Mouse (Mus musculus) yolk sac, embryonic 10.5 days (tissue): ENCODE results near the gene Fbf1.

Source experiments
- DNase-seq: peaks from one replicate; pipeline ENCODE4 v3.0.0-alpha.2; 2017; ENCODE audit warnings: low spot score

The Fbf1 gene

DNA sequence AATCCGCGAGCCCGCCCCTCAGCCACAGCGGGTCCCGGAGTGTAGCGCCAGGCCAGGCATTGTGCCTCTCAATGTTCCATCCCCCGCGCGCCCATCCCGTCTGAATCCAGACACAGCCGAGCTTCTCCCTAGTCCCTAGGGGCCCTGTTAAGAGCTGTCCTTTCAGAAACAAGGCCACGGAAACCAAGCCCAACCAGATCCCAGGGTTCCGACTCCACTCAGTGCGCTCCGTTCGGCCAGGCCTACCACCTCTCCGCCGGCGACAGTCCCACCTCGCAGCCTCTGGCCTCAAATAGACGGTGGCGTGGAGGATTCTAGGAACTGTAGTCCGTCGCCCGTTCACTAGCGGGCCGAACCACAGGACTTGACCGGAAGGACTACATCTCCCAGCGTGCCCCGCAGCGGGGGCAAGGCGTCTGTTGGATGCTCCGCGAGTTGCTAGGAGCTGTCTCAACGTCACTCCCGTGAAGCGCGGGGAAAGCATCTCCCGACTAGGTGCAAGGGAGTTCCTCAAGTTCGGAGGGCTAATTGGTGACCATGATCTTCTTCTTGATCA lies at the start of gene Fbf1:
Gene Fbf1 (minus strand): TSS at position 283 of the 556 bp plus-strand sequence.
- DNase-seq, result peak; percentile 95

DNA sequence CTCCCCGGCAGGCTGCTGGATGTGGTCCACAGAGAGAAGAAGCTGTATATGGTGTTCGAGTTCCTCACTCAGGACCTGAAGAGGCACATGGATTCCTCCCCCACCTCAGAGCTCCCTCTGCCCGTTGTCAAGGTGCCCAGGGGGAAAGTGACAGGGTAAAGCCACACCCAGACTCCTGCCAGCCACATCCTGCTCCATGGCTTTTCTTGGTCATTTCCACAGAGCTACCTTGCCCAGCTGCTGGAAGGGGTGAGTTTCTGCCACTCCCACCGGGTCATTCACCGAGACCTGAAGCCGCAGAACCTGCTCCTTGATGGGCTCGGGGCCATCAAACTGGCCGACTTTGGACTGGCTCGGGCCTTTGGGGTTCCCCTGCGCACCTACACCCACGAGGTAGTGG lies 48.6 kb upstream of the Fbf1 start:
- DNase-seq, result no peak

GRCm38 (mm10) chr11:116215991-116216390 lies 48.0 kb upstream of the Fbf1 start:
- no peak for DNase-seq

DNA sequence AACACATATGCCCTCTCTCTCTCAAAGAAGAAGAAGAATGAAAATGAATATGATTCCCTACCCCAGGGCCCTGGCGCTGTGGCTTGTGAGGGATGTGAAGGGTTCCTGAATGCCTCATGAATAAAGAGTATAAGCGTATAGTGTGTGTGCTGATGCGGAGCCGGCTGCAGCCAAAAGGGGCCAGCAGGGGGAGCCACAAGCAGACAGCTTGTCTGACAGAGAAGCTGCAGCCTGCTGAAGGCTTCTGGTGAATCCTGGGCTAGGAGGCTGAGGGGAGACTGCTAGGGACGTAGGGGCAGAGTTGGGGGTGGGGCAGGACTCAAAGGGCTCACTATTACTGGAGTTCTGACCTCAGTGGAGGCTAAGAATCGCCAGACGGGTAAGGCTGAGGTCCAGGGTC lies 47.2 kb upstream of the Fbf1 start:
- no peak for DNase-seq

- DNase-seq, result no peak
Measured at GRCm38 (mm10) chr11:116213877-116214510, 46.0 kb upstream of the Fbf1 start.

DNA sequence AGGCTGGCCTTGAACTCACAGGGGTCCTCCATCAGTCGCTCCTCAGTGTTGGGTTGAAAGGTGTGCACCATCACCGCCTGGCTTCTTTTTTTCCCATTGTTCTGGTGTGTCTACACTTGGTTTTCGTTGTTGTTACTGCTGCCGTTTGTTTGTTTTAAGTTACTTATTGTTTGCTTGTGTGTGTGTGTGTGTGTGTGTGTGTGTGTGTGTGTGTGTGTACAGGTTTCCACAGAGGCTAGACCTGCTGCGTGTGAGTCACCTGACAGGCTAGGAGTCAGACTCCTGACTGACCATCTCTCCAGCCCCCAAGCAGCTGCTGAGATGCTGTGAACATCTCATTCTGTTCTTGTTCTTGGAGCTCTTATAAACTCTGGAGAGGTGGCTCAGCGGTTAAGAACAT lies 44.9 kb upstream of the Fbf1 start:
- peak; percentile 54 for DNase-seq

- peak; percentile 87 for DNase-seq
Measured at GRCm38 (mm10) chr11:116210696-116211095, 42.7 kb upstream of the Fbf1 start.

GRCm38 (mm10) chr11:116209257-116209656 lies 41.3 kb upstream of the Fbf1 start:
- DNase-seq, result peak; percentile 61

- DNase-seq, result no peak
Measured at GRCm38 (mm10) chr11:116208660-116209059, 40.7 kb upstream of the Fbf1 start.

- DNase-seq, result no peak
Measured at GRCm38 (mm10) chr11:116206678-116207077, 38.7 kb upstream of the Fbf1 start.

DNA sequence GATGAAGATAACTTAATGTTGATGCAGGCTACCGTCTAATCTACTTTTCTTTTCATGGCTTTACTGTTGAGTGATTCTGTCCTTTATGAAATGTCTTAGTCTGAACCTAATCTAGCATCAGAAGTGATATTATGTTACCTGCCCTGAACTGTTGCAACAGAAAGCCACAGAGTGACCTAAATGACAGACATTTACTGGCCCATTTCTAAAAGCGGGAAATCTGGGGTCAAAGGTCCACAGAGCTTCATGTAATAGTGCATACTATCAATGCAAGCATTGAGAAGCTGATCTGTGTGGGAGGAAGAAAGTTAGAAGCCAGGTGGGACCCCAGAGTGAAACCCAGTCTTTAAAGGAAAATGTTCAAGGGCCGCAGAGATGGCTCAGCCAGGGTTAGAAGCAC lies 35.2 kb upstream of the Fbf1 start:
- no peak for DNase-seq

- no peak for DNase-seq
Measured at GRCm38 (mm10) chr11:116201151-116201550, 33.2 kb upstream of the Fbf1 start.

DNA sequence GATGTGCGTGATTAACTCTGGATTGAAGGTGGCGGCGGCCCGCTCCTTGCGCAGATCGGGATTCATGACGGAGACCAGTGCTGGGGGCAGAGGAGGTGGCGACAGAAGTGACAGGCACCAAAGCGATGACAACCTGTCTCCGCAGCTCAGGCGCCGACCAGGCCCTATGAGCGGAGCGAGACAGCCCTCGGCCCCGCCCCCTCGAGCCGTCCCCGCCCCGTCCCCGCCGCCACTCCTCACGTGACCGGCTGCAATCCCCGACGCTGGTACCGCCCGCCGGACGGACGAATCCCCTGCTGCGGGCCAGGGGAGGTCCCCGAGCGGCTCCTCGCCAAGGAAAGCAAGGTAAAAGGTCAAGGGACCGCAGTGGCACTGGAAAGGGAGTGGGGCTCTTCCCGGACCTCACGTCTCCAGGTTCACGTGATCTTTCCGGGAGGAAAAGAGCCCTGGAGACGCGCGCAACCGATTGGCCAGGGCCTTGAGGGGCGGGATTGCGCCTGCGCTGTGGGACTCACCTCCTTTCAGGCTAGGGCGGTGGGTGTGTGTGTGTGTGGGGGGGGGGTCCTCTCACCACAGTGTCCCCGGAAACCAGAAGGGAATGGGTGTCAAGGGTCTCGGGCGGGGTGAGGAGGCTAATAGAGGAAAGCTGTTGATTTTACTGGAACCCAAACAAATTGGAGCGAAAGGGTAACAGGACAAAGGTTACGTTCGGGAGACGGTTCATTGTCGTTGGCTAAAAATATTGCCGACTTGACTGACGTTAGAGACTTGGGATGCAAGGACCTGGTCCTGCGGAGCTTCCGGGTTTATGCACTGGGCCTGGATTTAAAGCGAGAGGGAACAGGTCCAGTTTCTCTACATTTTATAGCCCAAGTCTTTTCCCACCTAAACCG lies 30.9 kb upstream of the Fbf1 start, which contains the start of the genes Ten1 and Acox1:
Gene Ten1 (plus strand): TSS at position 217 of the 893 bp plus-strand sequence.
Gene Acox1 (minus strand): TSS at position 407 of the 893 bp plus-strand sequence.
- DNase-seq, result peak; percentile 99

DNA sequence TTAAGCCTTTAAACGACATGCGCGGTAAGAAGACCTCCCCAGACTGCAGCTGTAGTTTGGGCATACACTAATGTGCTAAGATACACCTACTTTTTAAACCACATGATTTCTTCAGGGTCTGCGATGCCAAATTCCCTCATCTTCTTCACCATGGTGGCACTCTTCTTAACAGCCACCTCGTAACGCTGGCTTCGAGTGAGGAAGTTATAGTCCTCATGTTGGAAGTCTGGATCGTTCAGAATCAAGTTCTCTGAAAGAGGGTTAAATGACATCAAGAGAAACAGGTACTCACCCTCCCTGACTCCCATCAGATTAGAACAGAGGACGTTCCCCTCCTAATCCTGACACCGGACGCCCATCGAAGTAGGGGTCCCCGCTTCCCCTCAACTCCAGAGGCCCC lies 30.2 kb upstream of the Fbf1 start:
- no peak for DNase-seq

DNA sequence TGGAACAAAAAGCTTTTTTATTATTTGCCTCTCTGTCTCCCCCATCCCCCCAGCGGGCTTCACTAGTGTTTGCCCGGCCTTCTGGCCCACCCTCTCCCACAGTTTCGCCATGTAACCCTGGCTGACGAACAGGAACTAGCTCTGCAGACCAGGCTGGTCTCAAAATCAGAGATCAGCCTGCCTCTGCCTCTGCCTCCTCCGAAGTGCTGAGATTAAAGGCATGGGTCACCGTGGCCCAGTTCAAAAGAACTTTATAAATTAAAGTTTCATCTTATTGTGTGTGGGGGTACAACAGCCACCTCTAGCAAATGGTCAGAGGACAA lies 29.6 kb upstream of the Fbf1 start:
- no peak for DNase-seq

- DNase-seq, result no peak
Measured at GRCm38 (mm10) chr11:116196866-116197583, 29.1 kb upstream of the Fbf1 start.

DNA sequence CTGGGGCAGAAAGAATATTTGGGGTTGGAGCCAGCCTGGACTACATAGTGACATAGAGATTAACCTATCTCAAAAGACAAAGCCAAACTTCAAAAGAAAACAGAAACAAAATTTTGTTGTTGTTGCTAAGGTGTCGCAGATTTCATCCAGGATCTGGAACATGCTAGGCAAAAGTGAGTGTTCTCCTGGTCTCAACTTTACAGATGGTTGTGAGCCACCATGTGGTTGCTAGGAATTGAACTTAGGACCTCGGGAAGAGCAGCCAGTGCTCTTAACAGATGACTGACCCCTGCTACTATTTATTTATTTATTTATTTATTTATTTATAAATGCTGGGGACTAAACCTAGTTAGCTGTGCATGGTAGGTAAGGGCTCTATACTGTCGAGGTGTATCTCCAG lies 28.4 kb upstream of the Fbf1 start:
- DNase-seq, result no peak

- peak; percentile 76 for DNase-seq
Measured at GRCm38 (mm10) chr11:116195252-116195651, 27.3 kb upstream of the Fbf1 start.

DNA sequence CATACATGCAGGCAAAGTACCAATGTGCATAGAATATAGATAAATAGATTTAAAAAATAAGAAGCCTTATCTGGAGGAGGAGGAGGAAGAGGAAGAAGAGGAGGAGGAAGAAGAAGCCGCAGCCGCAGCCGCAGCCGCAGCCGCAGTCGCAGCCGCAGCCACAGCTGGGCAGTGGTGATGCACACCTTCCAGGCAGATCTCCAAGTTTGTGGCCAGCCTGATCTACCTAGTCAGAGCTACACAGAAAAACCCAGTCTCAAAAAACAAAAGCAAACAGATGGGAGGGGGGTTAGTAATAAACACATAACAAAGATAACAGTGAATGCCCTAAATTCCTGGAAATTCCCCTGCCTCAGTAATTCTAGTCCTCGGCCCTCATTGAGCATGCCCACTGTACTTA lies 26.7 kb upstream of the Fbf1 start:
- DNase-seq, result no peak

DNA sequence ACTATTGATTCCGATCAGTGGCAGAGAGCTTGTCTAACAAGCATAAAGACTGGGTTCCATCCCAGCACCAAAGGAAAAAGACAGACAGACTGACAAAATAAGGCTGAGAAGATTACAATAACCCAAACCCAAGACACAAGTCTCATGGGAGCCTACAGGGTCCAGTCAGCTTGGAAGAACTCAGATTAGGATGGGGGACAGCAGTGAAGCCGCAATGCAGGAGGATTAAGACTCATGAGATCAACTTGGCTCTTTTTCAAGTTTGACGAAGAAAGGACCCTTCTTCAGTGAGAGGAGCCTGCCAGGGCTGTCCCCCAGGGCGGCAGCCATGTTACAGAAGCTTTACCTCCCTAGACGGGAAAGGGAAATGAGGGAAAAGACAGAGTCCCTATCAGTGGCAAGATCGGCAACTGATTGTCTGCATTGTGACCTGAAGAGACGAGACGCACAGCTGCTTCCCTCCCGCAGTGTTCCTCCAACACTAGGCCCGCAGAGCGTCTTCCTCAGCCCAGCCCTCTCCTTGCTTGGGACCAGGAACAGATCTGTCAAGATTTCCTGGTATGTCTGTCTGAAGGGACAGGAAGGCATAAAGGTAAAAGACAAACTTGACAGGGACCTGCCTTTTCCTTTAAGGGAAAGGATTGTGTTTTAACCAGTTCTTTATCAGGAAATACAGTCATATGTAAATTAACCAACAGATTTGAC lies 19.4 kb upstream of the Fbf1 start:
- no peak for DNase-seq

- no peak for DNase-seq
Measured at GRCm38 (mm10) chr11:116186360-116186759, 18.4 kb upstream of the Fbf1 start.

- no peak for DNase-seq
Measured at GRCm38 (mm10) chr11:116185836-116186235, 17.9 kb upstream of the Fbf1 start.
